Mouse (Mus musculus) mesoderm, embryonic 11.5 days (tissue): Measurements from ENCODE around the gene Stk32c.

ENCODE experiments used
- DNase-seq: peaks from one replicate; pipeline ENCODE4 v3.0.0-alpha.2; 2012; ENCODE audit warnings: low read depth, low spot score

Gene Stk32c

GRCm38 (mm10) chr7:139212754-139213745 lies at the start of gene Stk32c, which contains the start of gene Lrrc27:
Gene Stk32c (minus strand): TSS chr7:139213307.
Gene Lrrc27 (plus strand): TSS chr7:139212988.
- DNase-seq: peak; percentile 99

DNA sequence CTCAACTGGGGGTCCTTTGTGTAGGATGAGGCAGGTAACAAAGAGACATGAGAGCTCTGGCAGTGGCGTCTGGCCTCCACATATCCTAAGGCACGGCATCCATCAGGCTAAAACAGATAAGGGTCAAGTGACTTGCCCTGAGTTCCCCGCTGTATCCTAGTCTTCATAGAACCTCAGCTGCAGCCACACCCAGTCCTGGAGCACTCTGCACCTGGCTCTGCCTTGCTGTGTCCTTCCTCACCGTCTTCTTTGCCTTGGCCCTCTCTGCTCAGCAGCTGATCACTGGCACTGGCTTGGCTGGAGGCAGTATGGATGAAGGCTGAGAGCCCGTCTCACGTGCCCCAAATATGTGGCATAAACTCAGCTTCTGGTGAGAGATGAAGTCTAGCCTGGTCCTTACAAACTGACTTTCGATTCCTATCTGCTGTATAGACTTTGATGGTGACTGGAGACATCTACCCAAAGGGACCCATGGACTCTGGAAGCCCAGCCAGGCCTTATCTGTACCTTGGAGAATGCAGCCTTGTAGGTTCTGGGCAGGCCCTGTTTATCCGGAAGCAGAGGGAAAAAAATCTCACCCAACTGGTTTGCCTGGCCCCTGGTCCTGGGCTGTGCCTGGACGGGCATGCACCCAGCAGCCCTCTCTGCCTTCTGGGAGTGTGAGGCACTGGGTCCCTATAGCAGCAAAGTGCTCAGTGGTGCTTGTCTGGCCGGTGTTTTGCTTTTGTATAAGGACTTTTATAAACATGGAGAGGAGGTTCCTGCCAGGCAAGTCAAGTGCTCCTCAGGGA lies 44.8 kb upstream of the Stk32c start:
- no peak for DNase-seq

DNA sequence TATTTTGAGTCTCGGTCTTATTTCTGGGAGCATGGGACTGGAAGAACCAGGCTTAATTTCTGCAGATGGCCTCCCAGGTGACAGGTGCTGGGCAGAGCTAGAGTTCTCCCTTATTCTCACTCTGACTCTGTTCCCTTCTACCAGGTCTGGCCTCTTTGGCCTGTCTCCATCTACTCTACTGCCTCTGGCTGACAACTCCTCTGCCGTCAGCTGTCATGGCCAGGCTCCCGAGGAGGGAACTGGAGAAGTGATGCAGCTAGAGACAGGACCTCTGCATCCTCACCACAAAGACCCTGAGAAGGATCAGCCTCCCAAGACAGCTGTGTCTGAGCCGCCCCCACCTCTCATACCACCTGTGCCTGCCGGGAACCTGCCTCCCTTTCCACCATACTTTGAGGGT lies 41.5 kb upstream of the Stk32c start:
- no peak for DNase-seq

- DNase-seq: no peak
Observed at GRCm38 (mm10) chr7:139253462-139253861, 40.4 kb upstream of the Stk32c start.

GRCm38 (mm10) chr7:139252986-139253385 lies 39.9 kb upstream of the Stk32c start:
- DNase-seq: no peak

- no peak for DNase-seq
Observed at GRCm38 (mm10) chr7:139252566-139252965, 39.5 kb upstream of the Stk32c start.

DNA sequence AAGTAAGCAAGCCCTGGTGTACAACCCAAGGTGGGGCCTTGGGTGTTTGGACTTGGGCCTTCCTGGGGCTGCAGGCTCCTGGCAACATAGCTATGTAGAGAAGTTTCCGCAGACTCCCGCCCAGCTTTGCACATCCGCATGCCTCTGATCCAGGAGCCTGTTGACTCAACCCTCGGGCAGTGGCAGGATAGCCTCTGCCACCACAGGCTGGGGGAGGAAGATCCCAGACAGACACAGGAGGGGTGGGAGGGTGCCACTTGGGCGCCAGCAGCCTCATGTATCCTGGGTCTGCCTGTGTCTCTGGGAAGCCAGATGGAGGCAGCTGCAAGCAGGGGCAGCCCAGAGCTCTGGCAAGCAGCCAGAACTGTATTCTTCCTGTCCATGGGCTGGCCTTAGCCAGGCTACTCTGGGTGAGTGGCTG lies 38.8 kb upstream of the Stk32c start:
- DNase-seq: no peak

DNA sequence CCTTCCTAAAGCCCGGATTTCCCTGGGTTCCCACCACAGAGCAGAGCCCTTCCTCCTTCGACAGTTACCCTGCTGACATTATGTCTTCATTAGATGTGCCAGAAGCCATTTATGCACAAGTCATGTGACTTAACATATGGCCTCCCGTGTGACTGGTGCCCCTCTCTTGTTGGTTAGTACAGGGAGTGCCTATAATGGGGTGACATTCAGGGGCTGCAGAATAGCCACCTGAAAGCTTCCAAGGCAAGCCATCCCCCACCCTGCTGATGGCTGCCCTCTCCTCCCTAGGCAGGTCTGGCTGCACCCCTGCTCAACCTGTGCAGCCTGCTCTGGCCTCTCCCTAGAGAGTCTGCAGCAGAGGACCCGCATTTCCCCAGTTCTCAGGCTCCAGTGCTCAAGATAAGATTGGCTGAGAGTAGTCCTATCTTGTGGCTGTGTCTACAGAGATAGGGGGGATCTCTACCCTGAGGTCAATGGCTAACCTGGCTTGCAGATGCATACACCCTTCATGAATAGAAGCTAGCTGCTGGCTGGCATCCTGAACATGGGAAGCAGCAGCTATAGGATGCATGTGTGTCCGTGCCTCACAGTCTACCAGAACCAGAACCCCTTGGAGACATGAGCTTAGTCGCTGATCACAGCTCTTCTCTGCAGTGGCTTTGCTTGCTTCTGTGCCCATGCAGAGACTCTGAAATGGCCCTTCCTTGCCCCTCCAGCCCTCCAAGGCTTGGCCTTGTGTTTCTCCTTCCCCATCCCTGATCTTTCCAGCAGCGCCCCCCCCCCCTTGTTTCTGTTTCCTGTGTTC lies 36.5 kb upstream of the Stk32c start:
- no peak for DNase-seq

- peak; percentile 29 for DNase-seq
Observed at GRCm38 (mm10) chr7:139248615-139249405, 35.7 kb upstream of the Stk32c start.

GRCm38 (mm10) chr7:139247881-139248614 lies 34.9 kb upstream of the Stk32c start, which contains the start of gene Pwwp2b:
Gene Pwwp2b (plus strand): TSS chr7:139248482.
- peak; percentile 72 for DNase-seq

GRCm38 (mm10) chr7:139246931-139247880 lies 34.1 kb upstream of the Stk32c start:
- DNase-seq: peak; percentile 43

GRCm38 (mm10) chr7:139246086-139246485 lies 33.0 kb upstream of the Stk32c start:
- DNase-seq: no peak

DNA sequence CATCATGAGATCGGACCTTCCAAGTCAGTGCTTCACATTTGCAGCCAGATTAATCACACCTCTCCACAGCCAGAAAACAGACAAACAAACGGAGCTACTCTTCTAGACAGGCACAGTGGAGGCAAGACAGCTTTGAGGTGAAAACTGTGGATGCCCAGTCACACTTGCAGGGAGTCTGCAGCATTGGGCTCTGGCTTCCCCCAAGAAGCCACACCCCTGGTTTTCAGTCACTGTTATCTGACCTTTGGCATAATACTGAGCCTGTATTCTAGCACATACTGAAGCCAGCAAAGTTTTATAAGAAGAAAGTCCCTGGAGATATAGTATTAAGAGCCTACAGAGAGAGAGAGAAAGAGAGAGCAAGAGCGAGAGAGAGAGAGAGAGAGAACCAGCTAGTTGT lies 26.3 kb upstream of the Stk32c start:
- no peak for DNase-seq

- no peak for DNase-seq
Observed at GRCm38 (mm10) chr7:139235651-139236358, 22.7 kb upstream of the Stk32c start.

- peak; percentile 82 for DNase-seq
Observed at GRCm38 (mm10) chr7:139234426-139235188, 21.5 kb upstream of the Stk32c start.

DNA sequence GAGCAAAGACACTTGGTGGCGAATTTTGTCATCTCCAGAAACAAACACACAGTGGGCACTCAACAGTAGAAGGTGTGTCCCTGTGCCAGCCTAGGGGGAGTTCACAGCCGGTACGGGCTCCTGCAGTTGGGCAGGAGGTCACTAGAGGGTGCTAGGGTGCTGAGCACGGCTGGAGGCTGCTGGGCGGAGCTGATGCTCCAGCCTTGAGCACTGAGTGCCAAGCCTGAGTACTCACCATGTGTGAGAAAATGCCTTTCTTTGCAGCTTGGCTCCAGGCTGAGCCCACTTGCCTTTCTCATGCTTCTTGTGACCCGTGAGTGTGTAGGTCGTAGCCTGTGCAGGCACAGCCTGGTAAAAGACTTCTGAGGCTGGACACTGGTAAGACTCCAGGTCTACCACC lies 20.6 kb upstream of the Stk32c start:
- peak; percentile 88 for DNase-seq

DNA sequence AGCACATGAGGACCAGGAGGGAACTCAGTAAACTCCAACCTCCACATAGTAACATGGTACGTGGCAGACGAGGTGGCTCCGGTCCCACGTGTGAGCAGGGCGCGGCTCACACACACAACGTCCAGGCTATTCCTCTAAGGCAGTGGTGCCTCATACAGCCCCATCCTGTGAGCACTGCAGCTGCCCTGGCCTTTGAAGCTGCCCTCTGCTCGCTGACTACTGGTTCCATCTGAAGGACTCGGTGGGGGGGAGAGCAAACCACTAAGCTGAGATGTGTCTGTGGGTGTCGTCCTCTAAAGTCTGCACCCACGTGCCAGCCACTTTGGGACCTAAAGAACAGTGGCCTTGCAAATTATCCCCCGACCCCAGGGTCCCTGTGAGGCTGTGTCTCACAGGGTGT lies 17.1 kb upstream of the Stk32c start:
- DNase-seq: no peak
